Comparison of ENCODE assay signal across 15 mouse cellular contexts in the genomic region with DNA sequence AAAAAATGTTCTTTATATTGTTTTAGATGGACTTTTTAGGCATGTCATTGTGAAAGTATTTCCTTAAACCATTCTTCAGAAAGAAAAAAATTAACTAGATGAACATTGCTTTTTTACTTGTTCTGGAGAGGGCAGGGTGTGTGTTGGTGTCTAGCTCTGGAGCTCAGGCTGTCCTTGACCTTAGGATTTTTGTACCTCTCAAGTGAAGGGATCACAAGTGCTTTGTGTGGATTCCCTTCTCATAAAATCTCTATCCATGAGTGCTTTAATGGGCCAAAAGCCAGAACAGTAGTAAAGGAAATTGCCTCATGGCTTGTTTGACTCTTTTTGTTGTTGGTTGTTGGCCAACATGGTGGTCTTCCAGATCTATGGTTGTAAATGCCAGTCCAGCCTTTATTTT.
"Had no signal": no experiment of that assay in that cellular context is flagged by ENCODE, and none has a peak within 500 bp of the region (broad histone marks: within the 10 kb centered on the region; RNA-seq: fewer than 3 reads in every experiment).

No protein-coding gene starts in this region.

- H3K27ac ChIP-seq: limb, embryonic 12.5 days; limb, embryonic 15.5 days; liver, embryonic 14.5 days; lung, embryonic 15.5 days; stomach, postnatal 0 days had no signal

- H3K9me3 ChIP-seq: limb, embryonic 12.5 days; limb, embryonic 15.5 days; lung, embryonic 15.5 days had no signal

- DNase-seq: left cerebral cortex, postnatal 4 days; liver, postnatal 0 days; lung, postnatal 10 days; lung, postnatal 4 days; midbrain, embryonic 14.5 days; thymus, adult 2 months; thymus, postnatal 25 days had no signal

- H3K4me3 ChIP-seq: limb, embryonic 12.5 days; limb, embryonic 15.5 days; lung, embryonic 15.5 days had no signal

- H3K9ac ChIP-seq: limb, embryonic 12.5 days; limb, embryonic 15.5 days; liver, embryonic 14.5 days; liver, postnatal 0 days; lung, embryonic 15.5 days had no signal

- ATAC-seq: intestine, postnatal 0 days; liver, postnatal 0 days had no signal

- H3K27me3 ChIP-seq: limb, embryonic 12.5 days; limb, embryonic 15.5 days; lung, embryonic 15.5 days had no signal

- H3K36me3 ChIP-seq: limb, embryonic 12.5 days; limb, embryonic 15.5 days; lung, embryonic 15.5 days had no signal

- H3K4me1 ChIP-seq: limb, embryonic 12.5 days had no signal

- H3K4me2 ChIP-seq: limb, embryonic 12.5 days; limb, embryonic 15.5 days; liver, embryonic 11.5 days; lung, embryonic 15.5 days; midbrain, embryonic 11.5 days had no signal
